Mouse (Mus musculus): ENCODE data around the gene Cep41. TPM values are rescaled to one million over a fixed set of nuclear protein-coding genes. Genes with fewer than 3 reads are reported as not detected.
A peak's percentile ranks its signal among the peaks of the same experiment; 100 is the strongest.

Gene Cep41
- 13.3 and 14.2 TPM in 2 replicates for polyA plus RNA-seq (2015; fragmentation: Nextera tagmentation; extraction: Ambion mirVana)

DNA sequence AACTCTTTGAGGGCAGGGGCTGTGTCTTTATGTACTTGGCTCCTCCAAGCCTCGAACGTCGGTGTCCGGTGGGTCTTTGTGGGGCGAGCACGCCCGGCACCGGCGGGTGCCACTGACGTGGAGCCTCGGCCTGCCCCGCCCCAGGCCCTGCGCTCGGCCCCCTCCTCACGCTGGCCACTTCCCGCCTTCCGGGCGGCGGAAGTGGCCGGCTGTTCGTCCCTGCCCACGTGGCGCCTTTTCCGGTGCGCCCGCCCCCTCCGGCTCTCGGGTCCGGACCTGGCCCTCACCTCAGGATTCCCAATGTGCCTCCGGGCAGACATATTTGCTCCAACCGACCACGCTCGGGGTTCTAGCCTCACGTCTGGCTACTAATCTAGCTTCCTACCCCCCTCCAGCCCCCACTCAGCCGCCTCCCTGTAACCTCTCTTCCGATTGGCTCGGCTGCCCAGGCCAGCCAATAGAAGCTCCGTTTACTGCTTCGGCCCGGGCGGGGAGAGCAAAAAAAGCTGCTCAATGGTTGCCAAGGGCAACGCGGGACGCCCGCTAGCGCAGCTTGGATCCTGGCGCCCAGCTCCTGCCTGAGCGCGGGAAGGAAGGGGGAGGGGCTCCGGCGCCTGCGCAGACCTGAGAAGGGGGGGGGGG, at the start of gene Cep41:
Gene Cep41, minus strand, starts transcription at position 400 of the 642 bp plus-strand sequence.
- WGBS: under 1% methylated on average over 50 of the region's 52 CpGs
- Histone ChIP-seq H3K9ac (peak within 1 kb of the TSS; percentile 71), H3K36me3 (no peaks in the 10 kb centered on the region), H3K27me3 (no peaks in the 10 kb centered on the region), H3K27ac (peak within 1 kb of the TSS; percentile 93), H3K4me2 (peak within 1 kb of the TSS; percentile 65), H3K4me1 (replicated peaks) (peaks cover 18% of the 10 kb centered on the region), H3K9me3 (no peaks in the 10 kb centered on the region), H3K4me3 (peak within 1 kb of the TSS; percentile 53)
- peak; percentile 99 for ATAC-seq (ENCODE audit: low FRiP score)

DNA sequence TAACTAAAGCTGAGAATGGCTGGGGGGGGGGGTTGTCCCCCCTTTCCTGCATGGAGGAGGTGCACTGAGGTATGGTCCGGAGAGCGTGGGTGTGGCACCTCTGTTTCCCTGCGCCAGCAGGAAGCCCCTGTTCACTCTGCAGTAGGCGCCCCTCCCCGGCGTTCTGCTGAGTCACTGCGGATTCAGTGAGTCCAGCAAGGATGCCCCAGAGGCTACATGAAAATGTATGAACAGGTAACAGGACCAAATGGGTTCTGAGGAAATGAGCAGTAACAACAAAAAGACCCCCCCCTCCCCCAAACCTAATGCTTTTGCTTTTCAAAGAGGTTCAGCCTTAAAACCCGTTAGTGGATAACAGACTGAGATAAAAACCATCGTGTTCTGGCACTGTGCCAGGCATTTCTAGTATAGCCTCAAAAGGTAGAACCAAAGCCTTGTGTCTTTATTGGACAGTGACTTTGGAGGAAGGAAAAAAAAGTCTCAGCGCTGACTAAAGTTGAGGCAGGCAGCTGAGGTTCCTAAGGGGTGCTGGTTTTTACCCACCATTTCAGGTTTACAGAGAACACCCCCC, 45.7 kb upstream of the Cep41 start:
- Histone ChIP-seq H3K4me1 (replicated peaks) (peaks cover 24% of the 10 kb centered on the region), H3K4me3 (peak overlapping the region; percentile 61)

DNA sequence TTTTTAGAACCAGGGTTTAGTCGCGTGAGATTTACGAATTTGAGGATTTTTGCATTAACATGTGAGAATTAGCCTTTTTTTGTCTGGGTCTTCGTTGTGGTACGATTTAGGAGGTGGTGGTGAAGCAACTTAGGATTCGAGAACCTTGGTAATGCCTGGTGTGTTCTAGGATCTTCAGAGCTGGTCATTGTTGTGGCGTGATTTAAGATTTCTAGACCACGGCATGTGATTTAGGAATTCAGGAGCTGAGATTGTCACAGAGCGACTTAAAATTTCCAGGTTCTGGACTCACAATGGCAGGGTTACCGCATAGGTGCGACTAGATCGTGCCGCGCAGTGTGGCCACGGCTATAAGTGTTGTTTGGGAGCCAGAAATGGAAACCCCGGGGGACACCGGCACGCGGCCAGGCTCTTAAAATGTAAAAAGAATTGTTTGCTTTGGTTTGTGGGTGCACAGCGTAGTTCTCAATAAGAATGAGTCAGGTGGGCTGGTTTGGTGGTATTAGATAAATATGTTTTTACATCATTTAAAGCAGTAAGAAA, 45.0 kb upstream of the Cep41 start:
- H3K36me3 ChIP-seq: peaks cover 18% of the 10 kb centered on the region
- ATAC-seq (ENCODE audit: low FRiP score): no peak
- peak overlapping the region; percentile 58 for H3K4me2 ChIP-seq
- H3K9ac ChIP-seq: peak overlapping the region; percentile 81
- peak overlapping the region; percentile 61 for H3K4me3 ChIP-seq
- H3K9me3 ChIP-seq: peaks cover 37% of the 10 kb centered on the region
- H3K27me3 ChIP-seq: no peaks in the 10 kb centered on the region
- 47% methylated on average over 20 of the region's 20 CpGs for WGBS
- peaks cover 31% of the 10 kb centered on the region for H3K4me1 ChIP-seq (replicated peaks)
- peak overlapping the region; percentile 91 for H3K27ac ChIP-seq

More for the DNA sequence above, 45.7 kb upstream of the Cep41 start:
- H3K27ac ChIP-seq: peak overlapping the region; percentile 31; the same call in 1 of the 2 replicates
- peak overlapping the region; percentile 81 for H3K9ac ChIP-seq
- no peaks in the 10 kb centered on the region for H3K27me3 ChIP-seq
- no peak for ATAC-seq (ENCODE audit: low FRiP score)
- H3K4me2 ChIP-seq: peak overlapping the region; percentile 58
- peaks cover 37% of the 10 kb centered on the region for H3K9me3 ChIP-seq
- H3K36me3 ChIP-seq: peaks cover 25% of the 10 kb centered on the region
- 52% methylated on average over 10 of the region's 10 CpGs for WGBS

DNA sequence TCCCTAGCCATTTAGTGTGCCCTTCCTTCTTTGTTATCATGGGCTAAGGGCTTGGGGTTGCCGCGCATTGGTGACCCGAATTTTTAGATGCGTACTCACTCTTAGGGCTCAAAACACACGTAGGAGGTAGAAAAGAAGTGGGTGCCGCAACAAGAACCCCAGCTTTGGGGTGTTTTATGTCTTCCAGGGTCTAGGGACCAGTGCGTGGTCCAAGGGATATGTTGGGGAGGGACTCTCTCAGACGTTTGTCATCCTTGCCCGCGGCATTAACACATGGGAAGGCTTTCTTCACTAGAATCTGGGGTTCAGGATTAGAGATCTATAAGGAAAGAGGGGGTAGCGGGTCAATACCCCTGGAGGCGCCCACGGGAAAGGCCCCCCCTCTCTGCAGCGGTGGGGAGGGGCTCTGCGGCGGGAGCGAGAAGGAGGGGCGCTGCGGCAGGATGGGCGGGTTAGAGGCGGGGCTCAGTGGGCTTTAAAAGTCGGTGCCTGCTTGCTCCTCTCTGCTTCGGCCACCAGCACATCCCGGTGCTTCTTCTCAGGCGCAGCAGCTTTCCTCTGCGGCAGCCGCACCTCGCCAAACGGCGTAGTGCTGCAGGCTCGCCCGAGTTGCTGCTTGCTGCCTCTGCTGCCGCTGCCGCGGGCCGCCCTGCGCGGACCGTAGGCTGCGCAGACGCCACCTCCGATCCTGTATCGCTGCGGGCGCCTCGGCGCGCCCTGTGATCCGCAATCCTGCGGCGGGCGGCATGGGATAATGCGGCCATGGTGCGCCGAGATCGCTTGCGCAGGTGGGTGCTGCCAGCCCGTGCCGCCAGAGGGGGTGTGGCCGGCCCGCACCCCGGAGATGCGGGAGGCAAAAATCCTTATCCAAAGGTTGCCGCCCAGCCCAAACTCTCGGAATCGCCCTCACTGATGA, 44.3 kb upstream of the Cep41 start:
- peak; percentile 70 for ATAC-seq (ENCODE audit: low FRiP score)
- H3K4me2 ChIP-seq: peak overlapping the region; percentile 58
- no peaks in the 10 kb centered on the region for H3K27me3 ChIP-seq
- H3K4me1 ChIP-seq (replicated peaks): peaks cover 38% of the 10 kb centered on the region
- H3K27ac ChIP-seq: peak overlapping the region; percentile 91
- WGBS: 66% methylated on average over 61 of the region's 66 CpGs
- peaks cover 11% of the 10 kb centered on the region for H3K36me3 ChIP-seq
- peak overlapping the region; percentile 81 for H3K9ac ChIP-seq
- H3K9me3 ChIP-seq: peaks cover 37% of the 10 kb centered on the region
- H3K4me3 ChIP-seq: peak overlapping the region; percentile 61

DNA sequence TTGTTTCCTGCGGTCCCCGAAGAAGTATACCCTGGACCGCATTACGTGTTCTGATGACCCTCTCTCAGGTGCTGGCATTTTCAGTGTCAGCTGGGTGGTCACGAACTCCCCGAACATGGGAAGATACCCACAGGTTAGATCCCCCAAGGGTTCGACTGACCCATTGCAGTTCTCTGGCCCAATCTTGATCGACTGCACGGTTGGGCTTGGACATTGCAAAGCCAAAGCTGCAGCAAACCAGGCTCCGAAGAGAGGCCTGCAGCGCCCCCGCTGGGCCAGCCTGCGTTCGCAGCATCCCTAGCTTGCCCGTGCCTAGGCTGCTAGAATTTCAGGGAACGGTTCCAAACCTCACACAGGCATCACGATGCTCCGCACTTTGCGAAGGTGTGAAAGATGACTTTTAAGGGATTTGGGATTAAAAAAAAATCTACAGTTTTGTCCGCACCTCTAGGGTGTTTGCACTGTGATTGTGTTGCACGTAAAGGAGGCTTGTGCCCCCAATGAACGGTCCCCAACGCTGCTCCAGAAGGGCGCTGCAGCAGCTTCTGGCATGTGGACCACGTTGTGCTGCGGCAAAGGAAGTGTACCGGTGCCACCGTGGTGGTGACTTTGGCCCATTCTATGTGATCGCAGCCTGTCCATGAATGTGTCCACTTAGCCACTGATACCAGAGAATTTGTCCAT, 43.5 kb upstream of the Cep41 start:
- Histone ChIP-seq H3K9me3 (peaks cover 37% of the 10 kb centered on the region), H3K4me3 (peak overlapping the region; percentile 61), H3K36me3 (peaks cover 4% of the 10 kb centered on the region), H3K4me1 (replicated peaks) (peaks cover 41% of the 10 kb centered on the region), H3K27ac (peak overlapping the region; percentile 91), H3K4me2 (peak overlapping the region; percentile 58), H3K27me3 (no peaks in the 10 kb centered on the region), H3K9ac (peak overlapping the region; percentile 69)
- WGBS: 52% methylated on average over 29 of the region's 29 CpGs
- peak; percentile 75 for ATAC-seq (ENCODE audit: low FRiP score)

DNA sequence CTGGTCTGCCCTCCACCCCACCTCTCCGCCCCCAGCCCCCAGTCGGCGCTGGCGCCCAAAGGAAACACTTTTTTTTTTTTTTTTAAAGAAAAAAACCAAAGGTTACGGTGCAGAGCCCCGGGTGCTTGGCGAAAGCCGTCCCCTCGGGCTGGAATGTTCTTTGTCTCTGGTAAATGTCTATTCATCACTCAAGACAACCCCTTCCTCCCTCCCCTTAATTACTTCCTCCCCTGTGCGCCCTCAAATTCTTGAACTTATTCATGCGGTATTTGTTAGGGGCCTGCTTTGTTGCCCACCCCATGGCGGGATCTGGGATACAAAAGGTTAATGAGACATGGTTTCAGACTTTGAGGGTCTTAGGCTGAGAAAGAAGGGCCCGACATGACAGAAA, 42.8 kb upstream of the Cep41 start:
- Histone ChIP-seq H3K4me2 (peak overlapping the region; percentile 58), H3K27ac (peak overlapping the region; percentile 91), H3K36me3 (peaks cover 4% of the 10 kb centered on the region; the same call in 1 of the 2 replicates), H3K4me3 (0 out of 2 replicates have a peak overlapping the region, but pooled peaks have one; percentile 61), H3K27me3 (no peaks in the 10 kb centered on the region), H3K4me1 (replicated peaks) (peaks cover 41% of the 10 kb centered on the region), H3K9me3 (peaks cover 37% of the 10 kb centered on the region), H3K9ac (no peak overlapping the region)
- no peak for ATAC-seq (ENCODE audit: low FRiP score)
- 58% methylated on average over 13 of the region's 13 CpGs for WGBS

DNA sequence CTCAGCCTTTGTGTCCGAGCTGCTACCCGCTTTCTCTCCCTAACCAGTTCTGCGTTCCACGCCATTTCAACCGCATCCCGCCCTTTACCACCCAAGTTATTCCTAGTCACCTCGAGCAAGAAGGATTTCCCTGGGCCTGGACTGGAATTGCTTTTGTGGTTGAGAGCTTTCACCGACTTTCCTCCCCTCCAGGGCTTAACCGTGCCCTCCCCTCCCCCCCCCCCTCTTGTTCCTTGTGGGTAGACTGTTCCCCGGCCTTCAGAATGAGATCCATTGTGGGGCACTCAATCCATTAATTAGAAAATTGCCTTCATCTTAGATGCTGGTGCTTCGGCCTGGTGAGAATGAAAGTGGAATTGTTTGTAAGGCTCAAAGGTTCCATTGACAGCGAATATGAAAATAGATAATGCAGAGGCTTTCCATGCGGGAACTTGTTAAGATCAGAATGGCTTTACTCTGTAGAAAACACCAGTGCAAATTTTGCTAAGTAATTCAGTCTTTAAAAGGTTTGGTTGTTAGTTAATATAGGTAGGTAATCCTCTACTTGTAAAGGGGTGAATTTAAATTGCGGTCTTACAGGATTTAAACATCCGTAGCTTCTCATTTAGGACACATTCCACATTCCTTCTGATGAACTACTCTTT, 42.3 kb upstream of the Cep41 start:
- Histone ChIP-seq H3K4me3 (peak overlapping the region; percentile 18), H3K9ac (peak overlapping the region; percentile 49; the same call in 1 of the 2 replicates), H3K27me3 (no peaks in the 10 kb centered on the region), H3K27ac (peak overlapping the region; percentile 91), H3K36me3 (peaks cover 4% of the 10 kb centered on the region; the same call in 1 of the 2 replicates), H3K9me3 (peaks cover 37% of the 10 kb centered on the region), H3K4me1 (replicated peaks) (peaks cover 41% of the 10 kb centered on the region), H3K4me2 (peak overlapping the region; percentile 58)
- WGBS: 48% methylated on average over 15 of the region's 15 CpGs
- ATAC-seq (ENCODE audit: low FRiP score): no peak

DNA sequence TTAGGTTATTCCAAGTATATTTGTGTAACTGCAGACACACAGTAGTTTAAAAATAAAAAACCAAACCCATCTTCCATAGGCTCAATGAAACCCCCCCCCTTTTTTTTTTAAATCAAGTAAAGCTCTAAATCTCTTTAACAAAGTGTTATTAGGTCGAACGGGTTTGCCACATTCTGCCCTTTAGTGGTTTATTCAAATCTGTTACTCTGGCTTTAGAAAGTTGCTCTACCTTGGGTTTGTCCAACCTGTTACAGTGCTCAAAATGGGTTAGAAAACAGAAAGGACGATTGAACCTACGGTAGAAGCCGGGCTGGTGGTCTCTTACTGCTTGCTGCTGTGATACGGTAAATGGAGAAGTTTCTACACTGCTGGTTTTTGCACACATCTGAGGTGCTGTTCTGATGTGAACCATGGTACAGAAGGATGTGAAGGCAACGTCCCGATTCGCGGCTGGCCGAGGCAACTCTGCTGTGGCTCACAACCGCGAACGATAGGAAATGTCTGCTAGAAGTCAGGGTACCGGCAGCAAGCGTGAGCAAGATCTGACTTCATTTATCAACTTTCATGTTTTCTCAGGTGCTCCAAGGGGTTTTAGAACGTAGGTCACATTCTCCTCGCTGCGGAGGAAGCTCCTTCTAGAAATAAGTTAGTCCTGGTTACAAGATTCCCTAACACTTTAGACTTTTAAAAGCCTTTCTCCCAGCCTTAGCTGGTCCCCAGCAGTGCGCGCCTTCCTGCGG, 41.6 kb upstream of the Cep41 start:
- Histone ChIP-seq H3K9me3 (peaks cover 37% of the 10 kb centered on the region), H3K4me2 (peak overlapping the region; percentile 43), H3K4me3 (peak overlapping the region; percentile 18), H3K27me3 (no peaks in the 10 kb centered on the region), H3K27ac (peak overlapping the region; percentile 91), H3K36me3 (no peaks in the 10 kb centered on the region), H3K9ac (peak overlapping the region; percentile 49), H3K4me1 (replicated peaks) (peaks cover 40% of the 10 kb centered on the region)
- ATAC-seq (ENCODE audit: low FRiP score): no peak
- 49% methylated on average over 22 of the region's 22 CpGs for WGBS

DNA sequence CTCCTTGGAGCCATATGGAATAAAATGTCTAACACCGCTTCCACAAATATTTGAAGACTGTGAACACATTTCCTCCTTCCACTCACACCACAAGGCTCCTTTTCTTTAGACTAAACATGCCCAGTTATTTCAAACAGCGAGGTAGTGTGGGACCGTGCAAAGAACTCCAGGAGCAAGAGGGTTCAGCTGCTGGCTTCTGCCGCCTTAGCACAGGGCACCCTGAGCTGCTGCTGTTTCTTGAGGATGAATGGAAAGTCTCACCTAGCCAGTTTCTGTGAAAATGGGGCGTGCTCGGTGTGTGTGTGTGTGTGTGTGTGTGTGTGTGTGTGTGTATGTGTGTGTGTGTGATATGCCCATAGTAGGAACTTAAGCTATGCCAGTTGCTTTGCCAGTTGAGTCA, 40.9 kb upstream of the Cep41 start:
- Histone ChIP-seq H3K36me3 (no peaks in the 10 kb centered on the region), H3K4me1 (replicated peaks) (peaks cover 43% of the 10 kb centered on the region), H3K4me3 (no peak overlapping the region), H3K9me3 (peaks cover 32% of the 10 kb centered on the region), H3K9ac (peak overlapping the region; percentile 31; the same call in 1 of the 2 replicates), H3K27ac (peak overlapping the region; percentile 44; the same call in 1 of the 2 replicates), H3K4me2 (no peak overlapping the region), H3K27me3 (no peaks in the 10 kb centered on the region)
- no peak for ATAC-seq (ENCODE audit: low FRiP score)
- 57% methylated on average over 6 of the region's 6 CpGs for WGBS

DNA sequence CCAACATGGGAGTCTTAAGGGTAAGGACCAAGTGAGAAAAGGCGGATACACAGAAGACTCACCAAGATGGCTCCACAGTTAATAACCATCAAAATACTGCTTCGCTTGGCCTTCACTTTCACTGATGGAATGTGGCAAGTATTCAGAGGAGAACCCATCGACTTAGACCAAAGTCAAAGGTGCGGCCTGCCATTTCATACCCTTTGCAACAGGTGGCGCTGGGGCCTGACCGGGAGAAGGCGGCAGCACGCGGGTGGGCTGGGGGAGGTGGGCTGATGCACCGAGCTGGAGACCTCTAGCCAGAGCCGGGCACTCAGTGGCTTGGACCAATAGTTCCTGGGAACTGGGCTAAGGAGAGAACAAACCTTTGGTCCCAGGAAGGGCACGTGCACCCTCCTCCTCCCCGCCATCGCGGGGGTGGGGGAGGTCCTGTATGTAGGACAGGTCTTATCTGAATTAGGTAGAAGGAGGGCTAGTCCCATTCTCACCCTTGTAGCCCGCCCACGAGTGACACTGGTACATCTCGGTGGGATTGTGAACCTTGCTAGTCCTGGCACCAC, 39.1 kb upstream of the Cep41 start:
- H3K27ac ChIP-seq: no peak overlapping the region
- H3K27me3 ChIP-seq: no peaks in the 10 kb centered on the region
- no peak for ATAC-seq (ENCODE audit: low FRiP score)
- no peak overlapping the region for H3K4me2 ChIP-seq
- H3K4me3 ChIP-seq: no peak overlapping the region
- H3K36me3 ChIP-seq: no peaks in the 10 kb centered on the region
- H3K4me1 ChIP-seq (replicated peaks): peaks cover 45% of the 10 kb centered on the region
- 43% methylated on average over 18 of the region's 18 CpGs for WGBS
- peaks cover 16% of the 10 kb centered on the region for H3K9me3 ChIP-seq
- H3K9ac ChIP-seq: no peak overlapping the region; the same call in 1 of the 2 replicates
